Mouse (Mus musculus): ENCODE results near the gene Cntn5. TPM values are rescaled to one million over a fixed set of nuclear protein-coding genes. Genes with fewer than 3 reads are reported as not detected.

Cntn5 gene
- polyA plus RNA-seq, 1 experiment from 2014 or later, result 0.54 TPM

- H3K9ac ChIP-seq (ENCODE audit: low read length), result no peak overlapping the region
- DNase-seq (ENCODE audit: low spot score) (no peak), ATAC-seq (replicated peaks; ENCODE audit: low FRiP score, low TSS enrichment, low read depth) (no peak)
- no peak overlapping the region for H3K4me3 ChIP-seq (ENCODE audit: low read depth, low read length)
- no peaks in the 10 kb centered on the region for H3K9me3 ChIP-seq (ENCODE audit: control insufficient read depth, low read length)
- no peaks in the 10 kb centered on the region for H3K4me1 ChIP-seq (replicated peaks; ENCODE audit: control insufficient read depth, insufficient read depth, low read length)
- 67% methylated on average over 3 of the region's 3 CpGs for WGBS
- no peak overlapping the region for H3K27ac ChIP-seq (ENCODE audit: low read depth)
- H3K36me3 ChIP-seq (ENCODE audit: control insufficient read depth, insufficient read depth, low read length), result no peaks in the 10 kb centered on the region
- no peaks in the 10 kb centered on the region for H3K27me3 ChIP-seq (replicated peaks; ENCODE audit: control insufficient read depth, insufficient read depth, low read length)
- H3K4me2 ChIP-seq (ENCODE audit: low read length), result no peak overlapping the region
Observed at GRCm38 (mm10) chr9:10668676-10669075, 235.9 kb downstream of the Cntn5 start.

GRCm38 (mm10) chr9:10667438-10667837 lies 237.1 kb downstream of the Cntn5 start:
- WGBS, result 43% methylated on average over 4 of the region's 4 CpGs
- no peaks in the 10 kb centered on the region for H3K4me1 ChIP-seq (replicated peaks; ENCODE audit: control insufficient read depth, insufficient read depth, low read length)
- H3K4me3 ChIP-seq (ENCODE audit: low read depth, low read length), result no peak overlapping the region
- no peaks in the 10 kb centered on the region for H3K36me3 ChIP-seq (ENCODE audit: control insufficient read depth, insufficient read depth, low read length)
- ATAC-seq (replicated peaks; ENCODE audit: low FRiP score, low TSS enrichment, low read depth), result no peak
- H3K9me3 ChIP-seq (ENCODE audit: control insufficient read depth, low read length), result no peaks in the 10 kb centered on the region
- no peak overlapping the region for H3K27ac ChIP-seq (ENCODE audit: low read depth)
- H3K9ac ChIP-seq (ENCODE audit: low read length), result no peak overlapping the region
- no peak for DNase-seq (ENCODE audit: low spot score)
- no peak overlapping the region for H3K4me2 ChIP-seq (ENCODE audit: low read length)
- no peaks in the 10 kb centered on the region for H3K27me3 ChIP-seq (replicated peaks; ENCODE audit: control insufficient read depth, insufficient read depth, low read length)

DNA sequence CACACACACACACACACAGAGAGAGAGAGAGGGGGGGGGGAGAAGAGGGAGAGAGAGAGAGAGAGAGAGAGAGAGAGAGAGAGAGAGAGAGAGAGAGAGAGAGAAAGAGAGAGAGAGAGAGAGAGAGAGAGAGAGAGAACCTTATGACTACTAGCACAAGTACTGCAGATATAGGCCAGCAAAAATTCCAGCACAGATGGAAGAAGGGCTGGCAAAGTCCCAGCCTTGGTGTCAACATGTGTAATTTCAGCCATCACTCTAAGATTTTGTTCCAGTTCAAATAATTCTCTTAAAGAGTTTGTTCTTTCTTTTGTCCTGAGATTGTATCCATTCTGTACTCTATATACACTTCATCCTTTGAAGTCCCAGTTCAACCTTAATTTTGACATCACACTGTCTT lies 238.8 kb downstream of the Cntn5 start:
- Histone ChIP-seq H3K27me3 (replicated peaks; ENCODE audit: control insufficient read depth, insufficient read depth, low read length) (no peaks in the 10 kb centered on the region), H3K9me3 (ENCODE audit: control insufficient read depth, low read length) (no peaks in the 10 kb centered on the region), H3K4me1 (replicated peaks; ENCODE audit: control insufficient read depth, insufficient read depth, low read length) (no peaks in the 10 kb centered on the region), H3K27ac (ENCODE audit: low read depth) (no peak overlapping the region), H3K4me3 (ENCODE audit: low read depth, low read length) (no peak overlapping the region), H3K4me2 (ENCODE audit: low read length) (no peak overlapping the region), H3K9ac (ENCODE audit: low read length) (no peak overlapping the region), H3K36me3 (ENCODE audit: control insufficient read depth, insufficient read depth, low read length) (no peaks in the 10 kb centered on the region)
- DNase-seq (ENCODE audit: low spot score) (no peak), ATAC-seq (replicated peaks; ENCODE audit: low FRiP score, low TSS enrichment, low read depth) (no peak)

GRCm38 (mm10) chr9:10663101-10663500 lies 241.5 kb downstream of the Cntn5 start:
- DNase-seq (ENCODE audit: low spot score) (no peak), ATAC-seq (replicated peaks; ENCODE audit: low FRiP score, low TSS enrichment, low read depth) (no peak)
- H3K27ac ChIP-seq (ENCODE audit: low read depth), result no peak overlapping the region
- no peak overlapping the region for H3K9ac ChIP-seq (ENCODE audit: low read length)
- WGBS, result 72% methylated on average over 2 of the region's 2 CpGs
- no peaks in the 10 kb centered on the region for H3K9me3 ChIP-seq (ENCODE audit: control insufficient read depth, low read length)
- no peaks in the 10 kb centered on the region for H3K27me3 ChIP-seq (replicated peaks; ENCODE audit: control insufficient read depth, insufficient read depth, low read length)
- H3K4me2 ChIP-seq (ENCODE audit: low read length), result no peak overlapping the region
- H3K36me3 ChIP-seq (ENCODE audit: control insufficient read depth, insufficient read depth, low read length), result no peaks in the 10 kb centered on the region
- no peak overlapping the region for H3K4me3 ChIP-seq (ENCODE audit: low read depth, low read length)
- H3K4me1 ChIP-seq (replicated peaks; ENCODE audit: control insufficient read depth, insufficient read depth, low read length), result no peaks in the 10 kb centered on the region

- Histone ChIP-seq H3K27ac (ENCODE audit: low read depth) (no peak overlapping the region), H3K4me3 (ENCODE audit: low read depth, low read length) (no peak overlapping the region), H3K9ac (ENCODE audit: low read length) (no peak overlapping the region), H3K4me1 (replicated peaks; ENCODE audit: control insufficient read depth, insufficient read depth, low read length) (no peaks in the 10 kb centered on the region), H3K9me3 (ENCODE audit: control insufficient read depth, low read length) (no peaks in the 10 kb centered on the region), H3K27me3 (replicated peaks; ENCODE audit: control insufficient read depth, insufficient read depth, low read length) (no peaks in the 10 kb centered on the region), H3K4me2 (ENCODE audit: low read length) (no peak overlapping the region), H3K36me3 (ENCODE audit: control insufficient read depth, insufficient read depth, low read length) (no peaks in the 10 kb centered on the region)
- no peak for ATAC-seq (replicated peaks; ENCODE audit: low FRiP score, low TSS enrichment, low read depth)
- 79% methylated on average over 1 of the region's 1 CpGs for WGBS
- DNase-seq (ENCODE audit: low spot score), result no peak
Observed at GRCm38 (mm10) chr9:10659478-10659877, 245.1 kb downstream of the Cntn5 start.

DNA sequence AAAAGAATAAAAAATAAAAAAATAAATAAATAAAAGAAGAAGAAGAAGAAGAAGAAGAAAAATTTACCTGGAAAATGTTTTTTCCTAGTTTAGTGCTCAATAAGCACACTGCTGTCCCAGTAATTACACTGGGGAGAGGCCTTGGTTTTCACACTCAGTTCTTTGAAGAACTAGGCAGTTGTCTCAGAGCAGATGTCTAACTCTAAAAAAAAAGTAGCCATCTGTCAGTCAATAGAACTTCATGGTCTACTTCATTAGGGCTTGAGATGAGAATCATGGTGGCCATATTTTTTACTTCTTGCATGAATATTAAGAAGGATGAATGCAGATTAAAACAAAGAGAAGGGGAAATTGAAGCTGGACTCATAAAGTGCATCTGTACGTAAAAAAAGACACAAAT lies 246.5 kb downstream of the Cntn5 start:
- Histone ChIP-seq H3K4me1 (replicated peaks; ENCODE audit: control insufficient read depth, insufficient read depth, low read length) (no peaks in the 10 kb centered on the region), H3K4me3 (ENCODE audit: low read depth, low read length) (no peak overlapping the region), H3K36me3 (ENCODE audit: control insufficient read depth, insufficient read depth, low read length) (no peaks in the 10 kb centered on the region), H3K4me2 (ENCODE audit: low read length) (no peak overlapping the region), H3K27me3 (replicated peaks; ENCODE audit: control insufficient read depth, insufficient read depth, low read length) (no peaks in the 10 kb centered on the region), H3K9ac (ENCODE audit: low read length) (no peak overlapping the region), H3K27ac (ENCODE audit: low read depth) (no peak overlapping the region), H3K9me3 (ENCODE audit: control insufficient read depth, low read length) (no peaks in the 10 kb centered on the region)
- WGBS, result 90% methylated on average over 1 of the region's 1 CpGs
- ATAC-seq (replicated peaks; ENCODE audit: low FRiP score, low TSS enrichment, low read depth) (no peak), DNase-seq (ENCODE audit: low spot score) (no peak)

- no peak overlapping the region for H3K27ac ChIP-seq (ENCODE audit: low read depth)
- DNase-seq (ENCODE audit: low spot score) (no peak), ATAC-seq (replicated peaks; ENCODE audit: low FRiP score, low TSS enrichment, low read depth) (no peak)
- no peaks in the 10 kb centered on the region for H3K4me1 ChIP-seq (replicated peaks; ENCODE audit: control insufficient read depth, insufficient read depth, low read length)
- 69% methylated on average over 4 of the region's 4 CpGs for WGBS
- H3K4me2 ChIP-seq (ENCODE audit: low read length), result no peak overlapping the region
- no peaks in the 10 kb centered on the region for H3K36me3 ChIP-seq (ENCODE audit: control insufficient read depth, insufficient read depth, low read length)
- H3K9ac ChIP-seq (ENCODE audit: low read length), result no peak overlapping the region
- H3K4me3 ChIP-seq (ENCODE audit: low read depth, low read length), result no peak overlapping the region
- H3K27me3 ChIP-seq (replicated peaks; ENCODE audit: control insufficient read depth, insufficient read depth, low read length), result no peaks in the 10 kb centered on the region
- no peaks in the 10 kb centered on the region for H3K9me3 ChIP-seq (ENCODE audit: control insufficient read depth, low read length)
Observed at GRCm38 (mm10) chr9:10657144-10657748, 247.3 kb downstream of the Cntn5 start.

GRCm38 (mm10) chr9:10650632-10651031 lies 253.9 kb downstream of the Cntn5 start:
- Histone ChIP-seq H3K27ac (ENCODE audit: low read depth) (no peak overlapping the region), H3K4me1 (replicated peaks; ENCODE audit: control insufficient read depth, insufficient read depth, low read length) (no peaks in the 10 kb centered on the region), H3K4me3 (ENCODE audit: low read depth, low read length) (no peak overlapping the region), H3K9me3 (ENCODE audit: control insufficient read depth, low read length) (no peaks in the 10 kb centered on the region), H3K4me2 (ENCODE audit: low read length) (no peak overlapping the region), H3K36me3 (ENCODE audit: control insufficient read depth, insufficient read depth, low read length) (no peaks in the 10 kb centered on the region), H3K9ac (ENCODE audit: low read length) (no peak overlapping the region), H3K27me3 (replicated peaks; ENCODE audit: control insufficient read depth, insufficient read depth, low read length) (no peaks in the 10 kb centered on the region)
- DNase-seq (ENCODE audit: low spot score), result no peak
- no peak for ATAC-seq (replicated peaks; ENCODE audit: low FRiP score, low TSS enrichment, low read depth)
- 91% methylated on average over 1 of the region's 1 CpGs for WGBS

DNA sequence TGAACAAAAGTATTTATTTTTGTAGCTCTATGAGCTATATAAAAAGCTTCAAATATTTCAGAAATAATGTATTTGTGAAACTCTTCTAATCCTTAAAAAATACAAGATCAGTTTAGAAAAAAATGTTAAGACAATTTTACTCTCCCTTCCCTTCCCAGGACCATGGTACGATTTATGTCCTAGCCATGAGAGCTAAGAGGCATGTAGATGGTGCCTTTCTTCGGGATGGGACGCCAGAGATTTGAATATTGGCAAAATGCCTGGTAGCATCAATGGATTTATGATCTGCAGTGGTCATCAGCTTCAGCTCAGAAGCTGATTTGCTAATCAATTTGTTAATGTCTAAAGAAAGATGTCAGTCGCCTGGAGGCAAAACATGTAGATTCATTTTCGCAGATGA lies 258.6 kb downstream of the Cntn5 start:
- Histone ChIP-seq H3K27ac (ENCODE audit: low read depth) (no peak overlapping the region), H3K4me3 (ENCODE audit: low read depth, low read length) (no peak overlapping the region), H3K4me1 (replicated peaks; ENCODE audit: control insufficient read depth, insufficient read depth, low read length) (no peaks in the 10 kb centered on the region), H3K27me3 (replicated peaks; ENCODE audit: control insufficient read depth, insufficient read depth, low read length) (no peaks in the 10 kb centered on the region), H3K9ac (ENCODE audit: low read length) (no peak overlapping the region), H3K36me3 (ENCODE audit: control insufficient read depth, insufficient read depth, low read length) (no peaks in the 10 kb centered on the region), H3K9me3 (ENCODE audit: control insufficient read depth, low read length) (no peaks in the 10 kb centered on the region), H3K4me2 (ENCODE audit: low read length) (no peak overlapping the region)
- ATAC-seq (replicated peaks; ENCODE audit: low FRiP score, low TSS enrichment, low read depth), result no peak
- DNase-seq (ENCODE audit: low spot score), result no peak
- 74% methylated on average over 5 of the region's 5 CpGs for WGBS
